Comparison of ENCODE assay signal across 17 mouse cellular contexts in the genomic region with DNA sequence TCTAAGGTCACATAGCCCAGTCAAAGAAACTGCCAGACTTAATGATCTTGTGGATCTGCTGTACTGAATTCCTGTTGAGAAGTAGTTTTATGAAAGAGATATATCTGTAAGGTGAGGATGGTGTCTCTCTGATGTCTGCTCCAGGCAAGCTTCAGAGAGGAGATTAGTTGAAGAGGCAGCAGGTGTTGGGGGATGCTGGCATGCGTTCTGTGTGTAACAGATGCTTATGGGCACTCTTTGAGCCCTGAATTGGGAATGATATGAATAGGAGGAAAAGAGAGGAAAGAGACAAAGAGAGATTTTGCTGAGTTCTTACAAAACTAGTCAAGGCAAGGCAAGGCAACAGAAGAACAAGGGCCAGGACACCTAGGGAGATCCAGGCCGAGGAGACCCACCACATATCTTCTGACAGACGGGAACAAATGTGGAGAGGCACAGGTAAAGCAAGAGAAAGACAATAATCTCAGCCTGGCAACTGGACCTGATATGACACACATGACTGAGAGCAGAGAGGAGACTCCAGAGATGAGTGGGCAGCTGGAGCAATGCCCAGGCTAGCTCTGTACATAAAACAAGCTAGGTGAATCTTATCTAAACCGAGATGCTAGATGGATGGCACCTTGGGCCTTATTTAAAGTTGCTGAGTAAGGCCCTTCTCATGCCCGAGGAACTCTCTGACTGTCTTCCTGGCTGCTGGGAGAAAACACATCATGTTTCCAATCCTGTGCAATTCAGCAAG. TPM values are rescaled to one million over a fixed set of nuclear protein-coding genes. Genes with fewer than 3 reads are reported as not detected.
"Had no signal": no experiment of that assay in that cellular context is flagged by ENCODE, and none has a peak within 500 bp of the region (broad histone marks: within the 10 kb centered on the region; RNA-seq: fewer than 3 reads in every experiment).

No protein-coding gene starts in this region.

- H3K4me2 ChIP-seq: lung, embryonic 15.5 days; midbrain, embryonic 11.5 days; midbrain, embryonic 13.5 days; midbrain, embryonic 15.5 days; neural tube, embryonic 12.5 days; stomach, embryonic 15.5 days had no signal

- ATAC-seq: lung, postnatal 0 days; midbrain, embryonic 13.5 days; midbrain, embryonic 15.5 days had no signal

- H3K27ac ChIP-seq: lung, embryonic 15.5 days; macrophage; midbrain, embryonic 13.5 days; midbrain, embryonic 15.5 days; neural tube, embryonic 12.5 days; stomach, embryonic 15.5 days; stomach, postnatal 0 days had no signal

- H3K4me1 ChIP-seq: lung, embryonic 15.5 days; megakaryocyte, embryonic 14.5 days; midbrain, embryonic 13.5 days; midbrain, embryonic 15.5 days; neural tube, embryonic 12.5 days; stomach, embryonic 15.5 days had no signal

- H3K36me3 ChIP-seq: lung, embryonic 15.5 days; midbrain, embryonic 13.5 days; midbrain, embryonic 15.5 days; neural tube, embryonic 12.5 days; stomach, embryonic 15.5 days had no signal

- H3K9ac ChIP-seq: lung, embryonic 15.5 days; midbrain, embryonic 13.5 days; midbrain, embryonic 15.5 days; neural tube, embryonic 12.5 days; stomach, embryonic 15.5 days had no signal

- DNase-seq: lung, adult 2 months; lung, postnatal 14 days; lung, postnatal 36 days; right cerebral cortex, postnatal 14 days; thymus, adult 2 months; thymus, postnatal 25 days; thymus, postnatal 4 days had no signal

- H3K4me3 ChIP-seq: lung, embryonic 15.5 days; megakaryocyte, embryonic 14.5 days; midbrain, embryonic 13.5 days; midbrain, embryonic 15.5 days; neural tube, embryonic 12.5 days; stomach, embryonic 15.5 days had no signal

- H3K9me3 ChIP-seq: lung, embryonic 15.5 days; megakaryocyte, embryonic 14.5 days; midbrain, embryonic 13.5 days; midbrain, embryonic 15.5 days; neural tube, embryonic 12.5 days; stomach, embryonic 15.5 days had no signal

- H3K27me3 ChIP-seq: lung, embryonic 15.5 days; megakaryocyte, embryonic 14.5 days; midbrain, embryonic 13.5 days; midbrain, embryonic 15.5 days; neural tube, embryonic 12.5 days; stomach, embryonic 15.5 days had no signal

RNA-seq across cellular contexts. Expression of gene Ntm, which starts 18.4 kb away (rescaled TPM):
- polyA plus RNA-seq: macrophage had no signal
